Mouse (Mus musculus) CH12.LX (cell line): ENCODE data around the gene Krtap28-13. TPM values are rescaled to one million over a fixed set of nuclear protein-coding genes. Genes with fewer than 3 reads are reported as not detected.

ENCODE experiments used
- DNase-seq: peaks from one replicate; pipeline ENCODE4 v3.0.0-alpha.2; 2013; ENCODE audit errors: extremely low read depth
- H3K27ac ChIP-seq: 2 replicates; pipeline ENCODE4 v1.5.1; 2012; ENCODE audit warnings: low read depth, mild to moderate bottlenecking, control low read depth, moderate library complexity; ENCODE audit not compliant: insufficient read depth
- H3K27me3 ChIP-seq: replicated peaks from 2 replicates; pipeline ENCODE3; 2012; ENCODE audit warnings: inconsistent platforms
- H3K36me3 ChIP-seq, 2 experiments: replicated peaks in 1 of 2; 2 replicates each; pipeline versions ENCODE3 to v1.6.1; 2012; ENCODE audit warnings: inconsistent platforms in 1 of 2, low read length in 1 of 2, mild to moderate bottlenecking in 1 of 2, mixed read lengths in 1 of 2, moderate library complexity in 1 of 2; ENCODE audit not compliant: control insufficient read depth in 1 of 2, insufficient read depth in 1 of 2
- H3K4me1 ChIP-seq, 2 experiments: 2 replicates each; pipeline ENCODE4 v1.6.1; 2012; ENCODE audit warnings: inconsistent platforms in 1 of 2, moderate library complexity in 1 of 2; ENCODE audit not compliant: insufficient read depth in 2 of 2, control insufficient read depth in 1 of 2
- H3K4me2 ChIP-seq: 2 replicates; pipeline ENCODE4 v1.6.1; 2012; ENCODE audit warnings: low read depth, mild to moderate bottlenecking, control low read depth; ENCODE audit not compliant: poor library complexity, insufficient read depth, severe bottlenecking
- H3K4me3 ChIP-seq, 3 experiments: fragments of 150-350 bp in 1 of 3; sonication (generic) in 1 of 3; replicated peaks in 1 of 3; 2 replicates each; pipeline versions ENCODE3 to v1.5.1; 2011 to 2012; ENCODE audit warnings: low read depth in 2 of 3, low read length in 2 of 3, mild to moderate bottlenecking in 2 of 3, moderate library complexity in 2 of 3, control low read depth in 1 of 3, improper control_type of control experiment in 1 of 3, inconsistent platforms in 1 of 3, mixed read lengths in 1 of 3; ENCODE audit not compliant: poor library complexity in 1 of 3
- H3K79me2 ChIP-seq: replicated peaks from 2 replicates; pipeline ENCODE4 v1.6.1; 2012; ENCODE audit warnings: mild to moderate bottlenecking, moderate library complexity; ENCODE audit not compliant: control insufficient read depth, poor library complexity, insufficient read depth, severe bottlenecking; ENCODE audit errors: extremely low read depth
- H3K9ac ChIP-seq: 2 replicates; pipeline ENCODE4 v1.6.1; 2012; ENCODE audit warnings: low read depth, mild to moderate bottlenecking, control low read depth, moderate library complexity; ENCODE audit not compliant: insufficient read depth
- H3K9me3 ChIP-seq: replicated peaks from 2 replicates; pipeline ENCODE3; 2012; ENCODE audit warnings: low read length, inconsistent platforms, mixed read lengths
- BHLHE40 ChIP-seq: IDR thresholded peaks from 2 replicates; pipeline ENCODE4 v1.6.1; 2011; ENCODE audit warnings: mild to moderate bottlenecking, low read depth, low read length, improper control_type of control experiment
- CHD1 ChIP-seq: IDR thresholded peaks from 2 replicates; pipeline ENCODE4 v1.6.1; 2012; ENCODE audit warnings: low read depth, low read length, improper control_type of control experiment, inconsistent platforms
- CTCF ChIP-seq, 2 experiments: IDR thresholded peaks in 1 of 2; conservative IDR thresholded peaks in 1 of 2; 2 replicates each; pipeline ENCODE4 v1.5.1; 2011 to 2012; ENCODE audit warnings: low read depth in 2 of 2, low read length in 2 of 2, improper control_type of control experiment in 1 of 2, inconsistent platforms in 1 of 2, mild to moderate bottlenecking in 1 of 2, moderate library complexity in 1 of 2
- ELF1 ChIP-seq: IDR thresholded peaks from 2 replicates; pipeline ENCODE4 v1.6.1; 2014; ENCODE audit warnings: low read depth, mild to moderate bottlenecking, inconsistent platforms, low read length, improper control_type of control experiment
- EP300 ChIP-seq: IDR thresholded peaks from 2 replicates; pipeline ENCODE4 v1.6.1; 2011; ENCODE audit warnings: low read length, improper control_type of control experiment
- JUN ChIP-seq: IDR thresholded peaks from 2 replicates; pipeline ENCODE4 v1.6.1; 2011; ENCODE audit warnings: low read depth, mild to moderate bottlenecking, low read length, improper control_type of control experiment, moderate library complexity; ENCODE audit not compliant: insufficient read depth
- MAX ChIP-seq: IDR thresholded peaks from 2 replicates; pipeline ENCODE4 v1.6.1; 2011; ENCODE audit warnings: low read length, improper control_type of control experiment
- MXI1 ChIP-seq: IDR thresholded peaks from 2 replicates; pipeline ENCODE4 v1.6.1; 2011; ENCODE audit warnings: mild to moderate bottlenecking, low read depth, low read length, improper control_type of control experiment
- MYC ChIP-seq: IDR thresholded peaks from 2 replicates; pipeline ENCODE4 v1.6.1; 2011; ENCODE audit warnings: low read depth, mild to moderate bottlenecking, improper control_type of control experiment, low read length
- NELFE ChIP-seq: IDR thresholded peaks from 2 replicates; pipeline ENCODE4 v1.6.1; 2011; ENCODE audit warnings: low read depth, low read length, improper control_type of control experiment
- NRF1 ChIP-seq: IDR thresholded peaks from 2 replicates; pipeline ENCODE4 v1.6.1; 2014; ENCODE audit warnings: low read depth, mild to moderate bottlenecking, inconsistent platforms, low read length, improper control_type of control experiment, moderate library complexity
- POLR2AphosphoS2 ChIP-seq: IDR thresholded peaks from 2 replicates; pipeline ENCODE4 v1.6.1; 2011; ENCODE audit warnings: low read depth, low read length, improper control_type of control experiment
- RAD21 ChIP-seq: IDR thresholded peaks from 2 replicates; pipeline ENCODE4 v1.6.1; 2011; ENCODE audit warnings: low read depth, mild to moderate bottlenecking, low read length, improper control_type of control experiment, moderate library complexity
- SMC3 ChIP-seq: IDR thresholded peaks from 2 replicates; pipeline ENCODE4 v1.6.1; 2011; ENCODE audit warnings: low read depth, low read length, improper control_type of control experiment
- ZMIZ1 ChIP-seq: IDR thresholded peaks from 2 replicates; pipeline ENCODE4 v1.6.1; 2012; ENCODE audit warnings: low read depth, mild to moderate bottlenecking, inconsistent platforms, low read length, improper control_type of control experiment
- dilution Hi-C: fragments of 300-500 bp; cut with MboI; formaldehyde crosslinking; loops from 2 replicates; pipeline ENCODE4 v1.14.3; 2020; ENCODE audit warnings: low sequenced_read_pairs; ENCODE audit not compliant: extremely low pct_unique_long_range_greater_than_20kb, extremely low pct_ligation_motif_present
- in situ Hi-C: fragments of 300-500 bp; cut with MboI; formaldehyde crosslinking; loops from 3 replicates; pipeline ENCODE4 v1.14.3; 2019; ENCODE audit warnings: low sequenced_read_pairs, low pct_ligation_motif_present, low pct_unique_long_range_greater_than_20kb, mixed read lengths
- polyA plus RNA-seq: library from polyadenylated mRNA; unstranded; fragments of >175 nt; gene quantifications from 2 replicates; pipeline ENCODE4 v1.2.1, GENCODE M21; 2012; ENCODE audit warnings: low read depth; ENCODE audit not compliant: insufficient read length
- total RNA-seq, 2 experiments: library from RNA; depleted of rRNA; stranded (reverse); fragments of 300-350 nt in 1 of 2; fragments of >200 nt in 1 of 2; gene quantifications; 2 replicates each; pipeline ENCODE4 v1.2.3; 2012 to 2014

Krtap28-13 gene
- total and polyA plus RNA-seq, 3 experiments = not detected

DNA sequence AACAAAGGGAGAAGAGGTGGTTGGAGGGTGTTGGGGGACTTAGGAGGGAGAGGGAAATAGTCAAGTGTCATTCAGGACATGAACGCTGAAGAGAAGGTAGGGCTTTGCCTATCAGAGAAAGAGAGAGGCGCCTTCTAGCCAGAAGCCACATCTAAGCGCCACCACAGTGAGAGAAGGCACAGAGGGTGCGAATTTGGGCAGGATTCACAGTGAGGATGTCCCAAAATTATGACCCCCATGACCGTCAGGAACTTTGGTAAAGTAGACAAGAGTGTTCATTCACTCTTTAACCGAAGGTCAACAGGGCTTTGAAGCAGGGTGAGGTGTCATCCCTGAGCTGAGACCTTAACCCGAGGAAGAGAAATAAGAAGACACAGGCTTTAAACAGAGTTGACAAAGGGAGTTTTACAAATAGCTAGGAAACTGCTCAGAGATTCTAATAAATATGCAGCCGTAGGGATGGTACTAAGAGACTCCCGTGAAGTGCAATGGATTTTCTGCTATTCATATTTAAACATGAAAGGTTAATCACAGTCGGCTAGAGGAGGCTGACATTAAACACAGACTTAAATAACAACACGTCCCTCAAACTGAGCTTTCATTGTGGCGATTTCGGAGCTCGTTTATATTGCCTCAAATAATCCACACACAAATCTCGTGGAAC is 14.9 kb downstream of the Krtap28-13 start:
- H3K4me3 ChIP-seq = no peak overlapping the region
- no peak for DNase-seq
- TF ChIP-seq ELF1 (no peak), RAD21 (no peak), NELFE (no peak), EP300 (no peak), NRF1 (no peak), POLR2AphosphoS2 (no peak), MAX (no peak), BHLHE40 (no peak)
- dilution Hi-C loops (no loop called here), in situ Hi-C loops (no loop called here)
- H3K9me3 ChIP-seq = no peaks in the 10 kb centered on the region
- H3K79me2 ChIP-seq = no peaks in the 10 kb centered on the region
- no peak overlapping the region for H3K27ac ChIP-seq
- peaks cover 0 to 4% of the 10 kb centered on the region in 2 experiments; a peak in 1 of 4 replicates for H3K4me1 ChIP-seq
- no peaks in the 10 kb centered on the region for H3K27me3 ChIP-seq
- no peaks in the 10 kb centered on the region for H3K36me3 ChIP-seq
- H3K4me2 ChIP-seq = no peak overlapping the region; the same call in 1 of the 2 replicates
- H3K9ac ChIP-seq = no peak overlapping the region

DNA sequence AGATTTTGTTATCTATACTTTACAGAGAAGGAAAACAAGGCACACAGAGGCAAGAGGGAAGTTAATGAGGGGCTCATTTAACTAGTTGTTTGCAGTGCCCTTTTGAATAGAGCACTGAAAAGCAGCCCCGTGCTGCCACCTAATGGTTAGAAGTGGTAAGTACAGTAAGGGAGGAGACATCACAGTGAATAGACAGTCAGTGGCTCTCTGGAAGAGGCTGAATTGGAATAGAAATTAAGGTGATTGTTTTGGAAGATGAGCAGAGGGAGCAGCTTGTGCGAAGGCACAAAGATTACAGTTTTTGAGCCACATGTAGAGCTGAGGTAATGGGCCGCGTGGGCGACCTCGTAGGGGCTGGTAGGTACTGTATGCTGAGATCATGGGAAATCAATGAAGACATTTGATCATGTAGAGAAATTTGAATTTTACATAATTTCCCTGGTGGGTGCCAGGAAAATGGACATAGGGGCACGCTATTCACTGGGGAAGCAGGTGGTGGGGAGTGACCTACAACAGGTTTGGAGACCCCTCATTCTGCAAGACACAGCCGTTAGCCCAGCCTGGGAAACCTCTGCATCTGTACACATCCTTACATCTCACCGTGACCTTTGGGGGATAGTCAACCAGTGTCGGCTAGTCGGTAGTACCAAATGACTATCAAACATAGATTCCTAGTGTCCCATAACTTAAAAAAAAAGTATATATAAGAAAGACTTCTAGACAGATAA is 15.6 kb downstream of the Krtap28-13 start:
- peak overlapping the region; percentile 83 for H3K4me2 ChIP-seq
- no peaks in the 10 kb centered on the region for H3K27me3 ChIP-seq
- no peaks in the 10 kb centered on the region for H3K79me2 ChIP-seq
- H3K9ac ChIP-seq = no peak overlapping the region
- H3K9me3 ChIP-seq = no peaks in the 10 kb centered on the region
- peaks cover 0 to 4% of the 10 kb centered on the region in 2 experiments; a peak in 1 of 4 replicates for H3K4me1 ChIP-seq
- no peak overlapping the region for H3K27ac ChIP-seq
- 0 out of 2 replicates have a peak, but pooled peaks have one; percentile 19 for TF ChIP-seq MXI1
- no peak for TF ChIP-seq CHD1
- no peak for TF ChIP-seq ZMIZ1
- no peak for TF ChIP-seq MYC
- TF ChIP-seq SMC3 = peak; percentile 75
- TF ChIP-seq MAX = no peak
- peak; percentile 85 for TF ChIP-seq RAD21
- TF ChIP-seq CTCF (conservative IDR thresholded peaks at IDR 0.05 in 1 of 2, IDR thresholded peaks at IDR 0.05 in 1 of 2; ENCODE audit: low read depth in 2 of 2, low read length in 2 of 2) = peak; percentile 79 to 87
- TF ChIP-seq JUN = no peak
- DNase-seq = peak; percentile 77
- H3K36me3 ChIP-seq = no peaks in the 10 kb centered on the region
- in situ Hi-C loops (no loop called here), dilution Hi-C loops (no loop called here)
- H3K4me3 ChIP-seq = no peak overlapping the region
